Mouse (Mus musculus) intestine, embryonic 16.5 days (tissue): Measurements from ENCODE around the gene Lefty1. TPM values are rescaled to one million over a fixed set of nuclear protein-coding genes. Genes with fewer than 3 reads are reported as not detected.

Experiments
- ATAC-seq: fragments of 200-750 bp; cut with Nextera tagmentation; 2 replicates; pipeline ENCODE4 v1.8.0; 2017; ENCODE audit warnings: moderate TSS enrichment, moderate library complexity
- H3K27ac ChIP-seq: fragments of 300-500 bp; sonication (generic); 2 replicates; pipeline ENCODE4 v1.5.1; 2014; ENCODE audit warnings: mild to moderate bottlenecking, low read length
- H3K27me3 ChIP-seq: fragments of 300-500 bp; sonication (generic); replicated peaks from 2 replicates; pipeline ENCODE4 v1.6.1; 2014; ENCODE audit warnings: low read length, control low read depth, mixed read lengths; ENCODE audit not compliant: control insufficient read depth, insufficient read depth
- H3K36me3 ChIP-seq: fragments of 300-500 bp; sonication (generic); 2 replicates; pipeline ENCODE4 v1.6.1; 2014; ENCODE audit warnings: low read length, control low read depth; ENCODE audit not compliant: control insufficient read depth, insufficient read depth
- H3K4me1 ChIP-seq: fragments of 300-500 bp; sonication (generic); 2 replicates; pipeline ENCODE4 v1.6.1; 2014; ENCODE audit warnings: low read length, control low read depth, mixed read lengths; ENCODE audit not compliant: control insufficient read depth, insufficient read depth
- H3K4me2 ChIP-seq: fragments of 300-500 bp; sonication (generic); 2 replicates; pipeline ENCODE4 v1.6.1; 2014; ENCODE audit warnings: low read depth, low read length, control low read depth
- H3K4me3 ChIP-seq: fragments of 300-500 bp; sonication (generic); 2 replicates; pipeline ENCODE4 v1.5.1; 2014; ENCODE audit warnings: mild to moderate bottlenecking, low read length
- H3K9ac ChIP-seq: fragments of 300-500 bp; sonication (generic); 2 replicates; pipeline ENCODE4 v1.6.1; 2014; ENCODE audit warnings: low read depth, low read length
- H3K9me3 ChIP-seq: fragments of 300-500 bp; sonication (generic); 2 replicates; pipeline ENCODE4 v1.6.1; 2016; ENCODE audit warnings: low read length, control low read depth; ENCODE audit not compliant: control insufficient read depth
- WGBS: fragments of 180-500 bp; shearing (Covaris S2); extraction: QIAGEN DNeasy Blood & Tissue Kit; methylation state at CpG from one replicate; pipeline ENCODE4 v1.1.7; 2014; 5-methylcytosine and 5-hydroxymethylcytosine counted together
- polyA plus RNA-seq: library from polyadenylated mRNA; unstranded; fragments of >200 nt; fragmentation: Nextera tagmentation; extraction: Ambion mirVana; gene quantifications from 2 replicates; pipeline ENCODE4 v1.2.1, GENCODE M21; 2015

Lefty1 gene
- polyA plus RNA-seq, 1 experiment from 2014 or later = 1.8 TPM

GRCm38 (mm10) chr1:180944553-180944952 lies 9.7 kb downstream of the Lefty1 start:
- Histone ChIP-seq H3K9ac (peak overlapping the region; percentile 50; the same call in 1 of the 2 replicates), H3K4me1 (peaks cover 50% of the 10 kb centered on the region), H3K4me2 (no peak overlapping the region), H3K36me3 (no peaks in the 10 kb centered on the region), H3K9me3 (no peaks in the 10 kb centered on the region), H3K27me3 (no peaks in the 10 kb centered on the region), H3K27ac (peak overlapping the region; percentile 69), H3K4me3 (no peak overlapping the region)
- 78% methylated on average over 4 of the region's 4 CpGs for WGBS
- no peak for ATAC-seq

GRCm38 (mm10) chr1:180945001-180945980 lies 10.5 kb downstream of the Lefty1 start:
- ATAC-seq = peak; percentile 84
- WGBS = 23% methylated on average over 20 of the region's 20 CpGs
- peak overlapping the region; percentile 16 for H3K4me3 ChIP-seq

GRCm38 (mm10) chr1:180946448-180946847 lies 11.6 kb downstream of the Lefty1 start:
- Histone ChIP-seq H3K27ac (no peak overlapping the region), H3K9me3 (no peaks in the 10 kb centered on the region), H3K4me2 (no peak overlapping the region), H3K4me3 (no peak overlapping the region), H3K9ac (no peak overlapping the region), H3K4me1 (peaks cover 43% of the 10 kb centered on the region), H3K27me3 (no peaks in the 10 kb centered on the region), H3K36me3 (no peaks in the 10 kb centered on the region)
- 82% methylated on average over 6 of the region's 6 CpGs for WGBS
- ATAC-seq = no peak

More at GRCm38 (mm10) chr1:180945001-180945980, 10.5 kb downstream of the Lefty1 start:
- H3K4me2 ChIP-seq = peak overlapping the region; percentile 26
- peak overlapping the region; percentile 69 for H3K27ac ChIP-seq
- no peaks in the 10 kb centered on the region for H3K27me3 ChIP-seq
- H3K36me3 ChIP-seq = no peaks in the 10 kb centered on the region
- H3K9me3 ChIP-seq = no peaks in the 10 kb centered on the region
- peak overlapping the region; percentile 50 for H3K9ac ChIP-seq
- peaks cover 50% of the 10 kb centered on the region for H3K4me1 ChIP-seq

- Histone ChIP-seq H3K36me3 (peaks cover 9% of the 10 kb centered on the region; the same call in 1 of the 2 replicates), H3K9me3 (no peaks in the 10 kb centered on the region), H3K27me3 (no peaks in the 10 kb centered on the region), H3K27ac (peak overlapping the region; percentile 51), H3K9ac (no peak overlapping the region), H3K4me3 (no peak overlapping the region), H3K4me1 (0 out of 2 replicates have a peak, but pooled peaks cover 6% of the 10 kb centered on the region), H3K4me2 (no peak overlapping the region)
- peak; percentile 92 for ATAC-seq
- 47% methylated on average over 6 of the region's 6 CpGs for WGBS
Observed at GRCm38 (mm10) chr1:180952085-180952746, 17.4 kb downstream of the Lefty1 start.

GRCm38 (mm10) chr1:180952808-180953207 lies 18.0 kb downstream of the Lefty1 start:
- 0 out of 2 replicates have a peak, but pooled peaks cover 6% of the 10 kb centered on the region for H3K4me1 ChIP-seq
- H3K27ac ChIP-seq = peak overlapping the region; percentile 50; the same call in 1 of the 2 replicates
- H3K4me3 ChIP-seq = no peak overlapping the region
- peak; percentile 1; the same call in 1 of the 2 replicates for ATAC-seq
- no peaks in the 10 kb centered on the region for H3K27me3 ChIP-seq
- no peak overlapping the region for H3K9ac ChIP-seq
- H3K4me2 ChIP-seq = no peak overlapping the region
- 76% methylated on average over 5 of the region's 5 CpGs for WGBS
- no peaks in the 10 kb centered on the region for H3K9me3 ChIP-seq
- H3K36me3 ChIP-seq = peaks cover 9% of the 10 kb centered on the region; the same call in 1 of the 2 replicates

- 91% methylated on average over 8 of the region's 8 CpGs for WGBS
- Histone ChIP-seq H3K4me2 (no peak overlapping the region), H3K27me3 (no peaks in the 10 kb centered on the region), H3K9ac (no peak overlapping the region), H3K36me3 (peaks cover 9% of the 10 kb centered on the region; the same call in 1 of the 2 replicates), H3K4me1 (0 out of 2 replicates have a peak, but pooled peaks cover 6% of the 10 kb centered on the region), H3K4me3 (no peak overlapping the region), H3K27ac (no peak overlapping the region), H3K9me3 (no peaks in the 10 kb centered on the region)
- ATAC-seq = no peak
Observed at GRCm38 (mm10) chr1:180956401-180956800, 21.6 kb downstream of the Lefty1 start.

- ATAC-seq = peak; percentile 22; the same call in 1 of the 2 replicates
- Histone ChIP-seq H3K27ac (no peak overlapping the region), H3K27me3 (no peaks in the 10 kb centered on the region), H3K4me3 (no peak overlapping the region), H3K9me3 (no peaks in the 10 kb centered on the region), H3K9ac (no peak overlapping the region), H3K4me1 (0 out of 2 replicates have a peak, but pooled peaks cover 6% of the 10 kb centered on the region), H3K4me2 (no peak overlapping the region), H3K36me3 (peaks cover 9% of the 10 kb centered on the region; the same call in 1 of the 2 replicates)
- WGBS = 79% methylated on average over 8 of the region's 8 CpGs
Observed at GRCm38 (mm10) chr1:180956973-180957381, 22.2 kb downstream of the Lefty1 start.

- H3K9ac ChIP-seq = no peak overlapping the region
- H3K9me3 ChIP-seq = no peaks in the 10 kb centered on the region
- H3K27ac ChIP-seq = no peak overlapping the region
- H3K4me3 ChIP-seq = no peak overlapping the region
- no peak overlapping the region for H3K4me2 ChIP-seq
- WGBS = 85% methylated on average over 3 of the region's 3 CpGs
- H3K4me1 ChIP-seq = 0 out of 2 replicates have a peak, but pooled peaks cover under 1% of the 10 kb centered on the region
- peaks cover 9% of the 10 kb centered on the region; the same call in 1 of the 2 replicates for H3K36me3 ChIP-seq
- H3K27me3 ChIP-seq = no peaks in the 10 kb centered on the region
- ATAC-seq = no peak
Observed at GRCm38 (mm10) chr1:180957989-180958388, 23.2 kb downstream of the Lefty1 start.

- Histone ChIP-seq H3K36me3 (peaks cover 4% of the 10 kb centered on the region; the same call in 1 of the 2 replicates), H3K4me2 (no peak overlapping the region), H3K9ac (no peak overlapping the region), H3K27me3 (no peaks in the 10 kb centered on the region), H3K4me3 (no peak overlapping the region), H3K4me1 (no peaks in the 10 kb centered on the region), H3K27ac (no peak overlapping the region), H3K9me3 (no peaks in the 10 kb centered on the region)
- WGBS = 66% methylated on average over 3 of the region's 3 CpGs
- no peak for ATAC-seq
Observed at GRCm38 (mm10) chr1:180958797-180959196, 24.0 kb downstream of the Lefty1 start.
